Mouse (Mus musculus) adrenal gland, adult 8-10 months (tissue): ENCODE measurements at regions not wholly inside any gene's neighbourhood (a gene's known extent, or its start where the extent isn't known, plus 50 kb on each side); places are given as distances from the start of the nearest gene placed in this dataset.

ENCODE experiments used
- DNase-seq: peaks from one replicate; pipeline ENCODE4 v3.0.0; 2022

DNA sequence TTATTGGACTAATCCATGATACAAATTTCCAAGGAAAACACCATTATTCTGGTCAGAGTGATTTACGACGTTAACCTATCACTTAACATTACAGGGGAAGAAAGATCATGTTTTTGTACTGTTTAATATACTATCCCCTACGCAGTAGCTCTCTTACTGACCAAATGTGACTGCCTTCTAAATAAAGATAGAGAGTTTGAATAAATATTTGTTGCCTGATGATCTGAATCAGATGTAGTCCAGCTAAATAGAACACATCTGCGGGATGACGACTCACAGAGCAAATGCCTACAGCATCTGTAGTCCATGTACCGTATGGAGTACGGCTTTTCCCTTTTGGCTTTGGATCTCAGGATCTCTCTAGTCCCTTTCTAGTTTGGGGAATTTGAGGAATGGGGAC lies 171.9 kb upstream of the Tenm3 start:
- DNase-seq = no peak

GRCm38 (mm10) chr8:49015200-49015599 lies 171.4 kb upstream of the Tenm3 start:
- no peak for DNase-seq

DNA sequence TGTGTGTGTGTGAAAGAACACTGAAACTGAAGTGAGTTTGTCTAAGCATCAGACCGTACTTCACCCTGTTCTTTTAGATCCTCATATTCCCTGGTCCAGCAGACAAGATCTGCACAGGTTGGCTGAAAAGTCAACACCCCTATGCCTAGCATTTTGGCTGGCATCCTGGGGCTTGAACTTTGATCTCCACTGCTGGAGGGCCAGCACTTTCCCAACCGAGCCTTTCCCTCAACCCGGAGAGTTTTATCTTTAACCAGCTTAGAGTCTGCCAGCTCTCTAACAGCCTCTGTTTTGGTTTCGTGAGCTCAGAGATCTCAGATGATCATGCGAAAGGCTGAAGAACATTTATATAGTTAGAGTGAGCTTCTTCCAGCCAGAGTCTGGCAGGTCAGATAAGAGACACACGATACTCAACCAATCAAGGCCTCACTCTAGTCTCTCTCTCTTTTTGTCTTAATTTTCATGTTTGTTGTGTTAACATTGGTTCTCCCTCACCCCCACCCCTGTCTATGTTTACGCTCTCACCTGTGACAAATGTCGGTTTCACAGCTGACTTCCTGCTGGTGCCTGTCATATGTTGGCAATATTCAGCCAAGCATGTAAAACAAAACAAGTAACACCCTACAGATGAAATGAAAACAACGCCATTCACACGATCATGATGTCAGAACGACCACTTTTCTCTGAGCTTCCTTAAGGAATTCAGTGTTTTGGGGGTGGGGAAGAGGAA lies 162.7 kb upstream of the Tenm3 start:
- no peak for DNase-seq

GRCm38 (mm10) chr8:48981667-48982066 lies 137.9 kb upstream of the Tenm3 start:
- DNase-seq = no peak

- no peak for DNase-seq
These were observed 137.0 kb upstream of the Tenm3 start for GRCm38 (mm10) chr8:48980755-48981154.

- no peak for DNase-seq
These were observed 126.9 kb upstream of the Tenm3 start for GRCm38 (mm10) chr8:48970655-48971054.

DNA sequence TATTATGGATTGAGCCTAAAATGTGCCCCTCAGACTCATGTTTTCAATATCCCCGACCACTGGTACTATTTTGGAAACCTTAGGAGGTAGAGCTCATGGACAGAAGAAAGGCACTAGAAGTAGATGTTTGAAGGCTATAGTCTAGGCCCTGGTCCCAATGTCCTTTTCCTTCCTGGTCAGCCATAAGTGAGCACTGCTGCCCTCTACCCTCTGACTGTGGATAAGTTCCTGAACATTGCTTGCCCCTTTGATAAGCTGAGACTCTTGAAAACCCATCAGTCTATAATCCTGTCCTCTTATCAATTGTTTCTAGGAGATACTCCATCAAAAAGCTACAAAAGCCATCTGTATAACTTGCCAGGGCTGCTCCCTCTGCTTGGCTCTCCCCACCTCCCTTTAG lies 121.2 kb upstream of the Tenm3 start:
- DNase-seq = no peak

DNA sequence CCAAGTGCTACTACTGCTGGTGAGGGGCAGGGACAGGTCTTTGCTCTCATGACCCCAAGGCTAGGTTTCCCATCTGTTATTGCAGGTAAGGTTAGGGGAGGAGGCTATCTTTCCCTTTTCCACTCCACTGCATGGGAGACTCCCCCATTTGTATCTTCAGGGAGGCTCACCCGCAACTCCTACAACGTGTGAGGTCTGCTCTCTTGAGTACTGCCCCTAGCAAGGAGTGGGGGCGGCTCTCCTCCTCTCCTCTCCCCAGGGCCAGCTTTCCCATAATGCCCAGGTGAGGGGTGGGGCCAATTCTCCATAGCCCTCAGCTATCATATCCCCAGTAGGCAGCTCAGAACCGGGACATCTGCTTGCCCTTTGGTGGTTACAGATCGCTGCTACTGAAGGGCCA lies 113.9 kb upstream of the Tenm3 start:
- DNase-seq = no peak

GRCm38 (mm10) chr8:48951412-48951811 lies 107.7 kb upstream of the Tenm3 start:
- DNase-seq = no peak

DNA sequence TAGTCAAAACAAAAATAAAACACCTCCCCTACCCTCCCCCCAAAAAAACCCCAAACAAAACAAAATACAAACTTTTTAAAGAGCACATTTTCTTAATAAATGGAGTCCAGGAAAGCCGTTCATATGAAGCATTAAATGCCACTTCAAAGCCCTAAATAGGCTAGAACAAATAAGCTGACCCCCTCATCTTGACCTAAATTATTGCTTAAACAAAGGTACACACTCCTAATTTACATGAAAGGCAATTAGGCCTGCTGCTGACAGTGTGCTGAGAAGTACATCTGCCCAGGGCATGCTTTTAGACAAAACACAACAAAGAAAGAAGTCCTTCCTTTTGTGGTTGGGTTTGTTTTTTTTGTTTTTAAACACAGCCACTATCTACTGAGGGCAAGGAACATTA lies 100.4 kb upstream of the Tenm3 start:
- no peak for DNase-seq

DNA sequence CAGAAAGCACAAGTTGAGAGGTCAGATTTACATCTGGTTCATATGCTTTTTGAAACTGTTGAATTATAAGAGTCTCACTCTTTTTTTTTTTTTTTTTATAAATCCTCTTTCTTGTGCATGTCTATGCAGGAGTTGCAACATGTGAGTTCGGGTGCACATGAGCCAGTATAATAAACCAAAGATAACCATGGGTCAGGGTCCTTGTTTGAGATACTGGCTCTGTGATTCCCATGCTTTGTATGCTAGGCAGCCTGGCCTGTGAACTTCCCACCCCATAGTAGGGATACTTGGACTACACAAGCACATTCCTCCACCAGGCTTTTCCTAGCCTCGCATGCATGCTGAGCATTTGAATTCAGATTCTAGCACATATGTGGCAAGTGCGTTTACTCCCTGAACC lies 93.4 kb upstream of the Tenm3 start:
- no peak for DNase-seq

- no peak for DNase-seq
These were observed 83.4 kb upstream of the Tenm3 start for GRCm38 (mm10) chr8:48927135-48927534.

DNA sequence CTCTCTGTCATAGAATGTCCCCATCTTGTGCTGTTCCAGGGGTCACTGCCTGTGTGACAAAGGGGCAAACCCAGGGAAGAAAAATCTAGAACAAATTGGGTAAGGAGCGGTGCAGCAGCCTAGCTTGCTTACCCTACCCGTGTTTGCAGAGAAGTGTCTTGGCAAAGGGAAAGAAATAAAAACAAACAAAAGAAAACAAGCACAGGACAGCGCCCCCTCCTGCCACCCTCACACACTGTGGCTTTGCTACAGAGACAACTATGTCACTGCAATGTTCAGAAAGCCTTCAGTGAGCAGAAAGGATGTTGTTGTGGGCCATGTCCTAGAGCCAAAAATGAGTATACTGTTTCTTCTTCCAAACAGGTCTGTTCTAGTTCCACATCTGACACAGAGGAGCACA lies 71.5 kb upstream of the Tenm3 start:
- DNase-seq = no peak

DNA sequence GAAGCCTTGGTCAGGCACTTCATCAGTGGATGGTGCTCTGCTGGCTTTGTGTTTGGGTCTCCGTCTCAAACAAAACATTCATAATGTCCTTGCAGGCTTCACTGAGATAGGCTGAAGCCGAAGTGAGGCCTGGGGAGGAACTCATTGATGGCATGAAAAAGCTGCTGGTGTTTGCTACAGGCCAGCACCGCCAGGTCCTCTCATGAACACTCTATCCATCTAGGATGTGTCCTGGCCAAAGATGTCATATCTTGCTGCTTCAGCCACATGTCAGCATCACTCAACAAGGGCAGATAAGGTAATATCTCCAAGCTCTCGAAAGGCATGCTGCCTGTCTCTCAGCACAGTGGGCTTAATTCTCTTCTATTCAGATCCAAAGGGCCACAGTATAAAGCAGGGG lies 69.1 kb upstream of the Tenm3 start:
- no peak for DNase-seq

DNA sequence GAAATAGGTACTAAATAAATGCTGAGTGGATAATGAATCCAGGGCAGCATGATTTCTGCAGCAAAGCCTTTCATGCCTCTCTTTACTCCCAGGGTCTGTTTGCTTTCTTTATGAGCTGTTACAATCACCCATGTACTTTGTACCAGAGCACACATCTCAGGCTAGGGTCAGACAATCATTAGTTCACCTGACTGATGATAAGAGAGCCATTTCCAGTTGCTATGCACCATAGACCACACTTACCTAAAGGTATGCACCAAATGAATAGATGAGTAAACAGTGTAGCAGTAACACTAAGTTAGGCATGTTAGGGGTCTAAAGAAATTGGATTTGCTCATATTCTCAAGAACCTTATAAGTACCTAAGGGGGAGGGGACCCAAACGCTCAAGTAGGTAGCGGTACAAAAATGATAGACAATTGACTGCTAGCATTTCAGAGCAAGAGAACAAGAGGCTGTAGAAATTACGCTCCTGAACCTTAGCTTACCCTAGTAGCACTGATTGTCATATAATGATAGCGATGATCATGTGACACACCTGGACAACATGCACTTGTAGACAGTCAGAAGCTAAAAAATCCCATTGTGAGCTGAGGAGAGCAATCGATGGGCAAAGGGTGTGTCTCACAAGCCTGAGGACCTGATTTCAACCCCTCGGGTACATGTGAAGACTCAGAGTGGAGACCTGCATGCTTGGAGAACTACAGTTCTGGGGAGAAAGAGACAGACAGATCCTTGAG lies 58.1 kb upstream of the Tenm3 start:
- DNase-seq = no peak

DNA sequence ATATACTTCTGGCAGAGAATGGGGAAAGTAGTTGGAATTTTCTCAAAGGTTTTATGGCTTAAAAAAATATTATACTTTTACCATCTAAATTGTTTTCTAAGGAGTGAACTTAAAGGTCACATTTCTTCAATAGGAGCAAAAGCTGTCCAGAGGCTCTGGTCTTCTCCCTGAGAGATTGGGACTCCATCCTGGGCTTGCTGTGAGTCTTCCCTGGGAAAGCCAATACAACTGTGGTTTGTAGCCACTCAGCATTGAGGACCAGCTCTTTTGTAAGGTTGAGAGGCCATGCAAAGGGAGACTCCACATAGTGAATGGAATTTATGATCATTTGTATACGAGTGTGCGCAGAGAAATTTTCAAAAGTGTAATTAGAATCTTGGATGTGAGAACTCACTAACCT lies 52.9 kb upstream of the Tenm3 start:
- no peak for DNase-seq

DNA sequence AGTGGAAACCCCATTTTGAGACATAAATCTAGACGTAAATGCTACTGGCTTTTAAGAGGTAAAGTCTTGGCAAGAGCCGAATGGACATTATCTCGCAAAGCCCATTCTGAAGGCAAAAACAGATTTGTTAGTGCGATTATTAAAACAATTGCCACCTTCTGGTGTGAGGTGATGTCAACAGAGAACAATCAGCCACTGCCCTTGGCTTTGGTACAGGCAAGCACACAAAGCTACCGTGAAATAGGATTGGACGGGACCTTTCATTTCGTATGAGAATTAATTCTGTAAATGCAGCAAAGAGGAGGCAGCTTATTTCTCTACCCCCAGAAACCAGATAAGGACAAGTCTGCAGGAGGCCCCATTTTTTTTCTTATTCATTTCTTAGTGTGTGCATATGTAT lies 52.5 kb upstream of the Tenm3 start:
- DNase-seq = no peak

GRCm38 (mm10) chr8:48895586-48895985 lies 51.8 kb upstream of the Tenm3 start:
- DNase-seq = no peak
